Mouse (Mus musculus) spleen, postnatal 4 days (tissue): ENCODE data around the gene Kcne1.

Experiments used
- DNase-seq, 2 experiments: peaks; one replicate each; pipeline ENCODE4 v3.0.0; 2022; ENCODE audit warnings: low spot score in 2 of 2

The Kcne1 gene

DNA sequence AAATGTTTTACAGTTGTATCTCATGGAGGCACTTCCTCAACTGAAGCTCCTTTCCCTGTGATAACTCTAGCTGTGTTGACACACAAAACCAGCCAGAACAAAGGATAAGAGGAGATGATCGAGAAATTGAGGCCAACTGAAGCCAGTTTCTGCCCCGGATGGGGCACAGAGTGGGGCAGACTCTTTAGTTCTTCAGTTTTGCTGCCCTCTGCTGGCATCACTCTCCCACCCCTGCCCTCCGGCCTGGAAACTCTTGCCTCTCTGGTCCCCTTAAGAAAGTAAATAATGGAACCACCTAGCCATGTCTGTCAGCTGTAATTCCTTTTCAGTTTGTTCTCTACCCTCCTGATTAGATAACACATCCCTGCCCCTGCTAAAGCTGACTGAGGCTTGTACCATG, 51.3 kb downstream of the Kcne1 start:
- DNase-seq = no peak

DNA sequence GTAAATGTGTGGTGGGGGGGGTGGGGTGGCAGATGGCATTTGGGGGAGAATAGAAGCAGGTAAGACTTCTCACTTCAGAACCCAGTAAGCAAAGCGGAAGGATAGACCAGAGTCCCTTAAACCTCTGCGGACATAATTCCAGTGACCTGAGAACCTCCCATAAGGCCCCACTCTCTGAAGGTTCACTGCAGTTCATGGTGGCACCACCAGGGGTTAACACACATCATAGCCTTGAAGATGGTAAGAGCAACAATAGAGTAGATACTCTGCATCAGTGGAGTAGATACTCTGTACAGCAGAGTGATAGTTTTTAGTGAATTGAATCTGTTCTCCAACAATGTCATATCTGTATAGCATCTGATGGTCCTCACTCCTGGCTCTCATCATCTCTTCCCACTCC, 53.7 kb downstream of the Kcne1 start:
- no peak for DNase-seq

DNA sequence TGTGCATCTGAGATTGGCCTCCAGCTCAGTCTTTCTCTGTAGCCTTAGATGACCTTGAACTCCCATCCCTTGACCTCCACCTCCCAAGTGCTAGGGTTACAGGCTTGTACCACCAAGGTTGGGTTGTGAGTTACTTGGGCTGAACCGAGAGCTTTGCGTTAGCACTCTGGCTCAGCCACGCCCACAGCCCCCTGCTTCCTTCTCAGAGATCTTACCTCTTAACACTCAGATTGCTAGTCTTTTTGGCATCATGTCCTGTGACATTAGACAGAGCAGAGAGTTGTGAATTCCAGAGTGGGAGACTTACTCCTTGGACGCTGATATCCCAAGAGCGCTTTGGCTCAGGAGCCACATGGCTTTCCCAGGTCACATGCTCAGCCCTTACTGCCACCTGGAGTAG, 56.8 kb downstream of the Kcne1 start:
- DNase-seq = no peak

DNA sequence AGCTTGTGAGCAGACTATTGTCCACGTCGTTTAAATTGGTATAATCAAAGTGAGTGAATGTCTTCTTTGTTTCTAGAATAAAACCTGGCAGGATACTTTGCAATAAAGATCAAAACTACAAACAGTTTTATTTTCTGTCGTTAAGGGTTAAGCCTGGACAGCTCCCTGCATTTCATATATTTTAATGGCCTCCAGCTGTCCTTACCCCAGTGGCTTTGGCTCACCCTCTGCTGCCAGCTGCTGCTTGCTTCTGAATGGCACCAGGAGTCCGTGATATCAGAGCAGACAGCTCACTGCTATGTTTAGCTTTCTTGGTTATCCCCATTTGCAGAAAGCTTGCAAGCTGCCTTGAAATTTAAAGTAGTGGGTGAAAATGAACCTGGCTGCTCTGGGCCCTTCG, 57.3 kb downstream of the Kcne1 start:
- DNase-seq = no peak

DNA sequence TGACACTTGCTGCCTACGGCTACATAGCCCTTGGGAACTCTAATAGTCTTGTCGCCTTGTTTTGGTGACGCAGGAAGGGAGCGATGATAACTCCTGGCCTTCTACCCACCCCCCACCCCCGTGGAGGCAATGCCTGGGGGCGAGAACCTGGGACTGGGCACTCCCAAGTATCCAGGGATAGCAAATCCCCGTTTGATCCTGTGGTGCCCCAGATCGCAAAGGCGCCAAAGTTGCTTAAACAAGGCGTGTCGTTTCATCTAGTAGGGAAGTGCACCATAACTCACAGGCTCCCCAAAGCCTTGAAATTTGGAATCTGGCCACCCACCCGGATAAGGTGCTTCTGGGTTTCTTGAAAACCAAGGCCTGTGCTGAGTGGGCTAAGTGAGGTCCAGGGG, 57.9 kb downstream of the Kcne1 start:
- DNase-seq = peak; percentile 22 to 71

DNA sequence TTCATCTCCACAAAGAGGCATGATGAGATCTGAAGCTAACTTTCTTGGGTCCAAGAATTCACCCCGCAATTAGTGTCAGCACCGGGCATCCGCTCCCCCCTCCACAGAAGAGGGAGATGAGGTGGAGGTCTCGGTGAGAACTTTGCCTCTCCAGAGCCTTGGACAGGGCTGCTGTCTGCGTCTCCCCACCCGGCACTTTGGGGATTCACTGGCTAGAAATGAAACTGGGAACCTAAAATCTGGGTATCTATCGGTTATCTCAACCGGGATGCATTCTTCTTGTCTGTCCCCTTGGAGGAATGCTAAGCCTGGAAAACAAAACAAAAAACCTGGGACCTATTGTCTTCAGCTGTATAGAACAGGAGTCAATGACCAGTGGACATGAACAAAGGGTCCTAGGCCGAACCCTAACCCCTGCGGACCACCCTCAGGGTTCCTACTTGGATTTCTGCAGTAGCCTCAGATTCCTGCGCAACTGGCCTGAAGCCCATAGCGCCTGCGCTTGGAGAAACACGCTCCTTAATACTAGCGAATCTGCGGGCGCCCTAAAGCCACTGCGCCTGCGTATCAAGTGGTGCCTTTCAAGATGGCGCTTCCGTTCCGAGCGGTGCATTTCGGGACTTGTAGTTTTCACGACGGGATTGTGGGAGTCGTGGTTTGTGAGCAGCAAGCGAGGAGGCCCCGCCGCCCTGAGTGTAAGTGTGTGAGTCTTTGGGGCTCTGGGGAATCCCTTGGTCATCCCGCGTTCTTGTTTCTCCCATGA, 58.4 kb downstream of the Kcne1 start, which contains the start of gene Smim11:
Smim11 (plus strand) TSS at position 638 of the 763 bp plus-strand sequence.
- peak; percentile 88 to 94 for DNase-seq
